Mouse (Mus musculus) brain, adult 10 weeks (tissue): ENCODE data around the gene Zfp65. TPM values are rescaled to one million over a fixed set of nuclear protein-coding genes. Genes with fewer than 3 reads are reported as not detected.

ENCODE experiments used
- polyA plus RNA-seq: library from polyadenylated mRNA; stranded (reverse); fragments of 350-450 nt; fragmentation: Illumina TruSeq; extraction: RNeasy Lipid Tissue Mini Kit (QIAGEN cat#74804); gene quantifications from one replicate; pipeline ENCODE4 v1.2.3, GENCODE M21; 2015; ENCODE audit warnings: low read depth, low replicate concordance

Gene Zfp65
- 10.6 TPM for polyA plus RNA-seq

GRCm38 (mm10) chr13:67728641-67729318 is at the start of gene Zfp65:
TSS of gene Zfp65 (minus strand) at chr13:67729173.

GRCm38 (mm10) chr13:67754333-67755306 is 25.6 kb upstream of the Zfp65 start, which contains the start of gene Zfp85:
TSS of gene Zfp85 (minus strand) at chr13:67755228.

GRCm38 (mm10) chr13:67686971-67687370 is 42.0 kb downstream of the Zfp65 start, which contains the start of gene Zfp738:
TSS of gene Zfp738 (minus strand) at chr13:67687071.

Other genes starting within 250 kb of the Zfp65 start
- 14.4 TPM for gene Zfp874b, start 244.9 kb downstream of the Zfp65 start, polyA plus RNA-seq
- gene Zfp58, start 228.6 kb downstream of the Zfp65 start, polyA plus RNA-seq = 8.9 TPM
- gene Gm26965, start 203.0 kb downstream of the Zfp65 start, polyA plus RNA-seq = not detected
- gene Zfp87, start 203.0 kb downstream of the Zfp65 start, polyA plus RNA-seq = 25.8 TPM
- 10.3 TPM for gene Zfp748, start 175.3 kb downstream of the Zfp65 start, polyA plus RNA-seq
- gene Zfp729b, start 119.5 kb downstream of the Zfp65 start, polyA plus RNA-seq = 9.4 TPM
- gene Gm49345, start 91.4 kb downstream of the Zfp65 start, polyA plus RNA-seq = not detected
- 7.8 TPM for gene Zfp729a, start 91.4 kb downstream of the Zfp65 start, polyA plus RNA-seq
- 19.5 TPM for gene Zfp738, start 42.1 kb downstream of the Zfp65 start, polyA plus RNA-seq
- 6.8 TPM for gene Zfp85, start 26.1 kb upstream of the Zfp65 start, polyA plus RNA-seq
- 5.5 TPM for gene Zfp493, start 50.5 kb upstream of the Zfp65 start, polyA plus RNA-seq
- gene Zfp273, start 84.6 kb upstream of the Zfp65 start, polyA plus RNA-seq = 8.2 TPM
- 11.9 TPM for gene Gm10037, start 101.9 kb upstream of the Zfp65 start, polyA plus RNA-seq
- gene BC048507, start 134.2 kb upstream of the Zfp65 start, polyA plus RNA-seq = not detected